Mouse (Mus musculus) neutrophil, adult 83 days (primary cell): Measurements from ENCODE around the gene S100a6. TPM values are rescaled to one million over a fixed set of nuclear protein-coding genes. Genes with fewer than 3 reads are reported as not detected.

Experiments used
- total RNA-seq, 2 experiments: library from RNA; stranded (reverse); gene quantifications; one replicate each; pipeline ENCODE4 v1.2.4; 2023

The S100a6 gene
- 1,000 to 10,000 TPM; 1,195 to 1,254 TPM for total RNA-seq

GRCm38 (mm10) chr3:90612728-90613291, at the start of gene S100a6:
S100a6 (plus strand) TSS chr3:90612882.

DNA sequence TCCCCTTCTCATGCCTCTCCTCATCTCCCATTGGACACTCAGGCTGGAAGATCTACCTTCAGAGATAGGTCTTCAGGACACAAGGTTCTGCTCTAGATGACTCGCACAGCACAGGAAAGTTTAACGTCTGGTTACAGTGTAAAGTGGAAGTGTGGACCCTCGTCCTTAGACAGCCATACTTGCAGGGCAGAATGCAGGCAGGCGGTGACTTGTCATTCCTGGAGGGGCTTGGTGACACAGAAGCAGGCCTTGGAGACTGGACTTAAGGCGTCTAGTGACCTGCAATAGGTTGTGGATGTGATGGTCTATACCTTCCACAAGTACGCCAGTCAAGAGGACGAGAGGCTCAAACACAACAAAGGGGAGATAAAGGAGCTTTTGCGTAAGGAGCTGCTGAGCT, 22.7 kb upstream of the S100a6 start, which contains the start of gene S100a2:
TSS of gene S100a2 (plus strand) at position 301 of the 400 bp plus-strand sequence.

DNA sequence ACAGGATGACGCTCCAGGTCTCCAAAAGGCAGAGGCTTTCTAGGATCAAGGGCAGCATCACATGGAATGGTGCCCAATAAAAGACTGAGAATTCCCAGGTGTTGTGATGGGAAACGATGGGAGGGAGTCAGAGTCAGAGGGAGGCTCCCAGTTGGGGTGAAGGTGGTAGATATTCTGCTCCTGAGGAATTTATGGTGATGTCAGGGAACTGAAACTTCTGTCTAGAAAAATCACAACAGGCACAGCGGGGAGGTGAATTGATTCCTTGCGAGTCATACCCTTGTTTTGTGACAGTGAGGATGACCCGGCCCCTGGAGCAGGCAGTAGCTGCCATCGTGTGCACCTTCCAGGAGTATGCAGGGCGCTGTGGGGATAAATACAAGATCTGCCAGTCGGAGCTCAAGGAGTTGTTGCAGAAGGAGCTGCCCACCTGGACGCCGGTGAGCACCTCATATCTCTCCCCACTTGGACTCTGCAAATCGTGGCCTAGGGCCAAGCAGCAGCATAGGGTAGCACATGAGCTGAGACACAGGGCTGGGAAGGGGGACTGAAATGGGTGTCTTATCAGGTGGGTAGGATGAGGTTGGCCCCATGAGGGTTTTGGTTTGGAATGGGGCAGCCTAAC, 11.1 kb upstream of the S100a6 start, which contains the start of gene Gm42674:
TSS of gene Gm42674 (plus strand) at position 419 of the 625 bp plus-strand sequence.

DNA sequence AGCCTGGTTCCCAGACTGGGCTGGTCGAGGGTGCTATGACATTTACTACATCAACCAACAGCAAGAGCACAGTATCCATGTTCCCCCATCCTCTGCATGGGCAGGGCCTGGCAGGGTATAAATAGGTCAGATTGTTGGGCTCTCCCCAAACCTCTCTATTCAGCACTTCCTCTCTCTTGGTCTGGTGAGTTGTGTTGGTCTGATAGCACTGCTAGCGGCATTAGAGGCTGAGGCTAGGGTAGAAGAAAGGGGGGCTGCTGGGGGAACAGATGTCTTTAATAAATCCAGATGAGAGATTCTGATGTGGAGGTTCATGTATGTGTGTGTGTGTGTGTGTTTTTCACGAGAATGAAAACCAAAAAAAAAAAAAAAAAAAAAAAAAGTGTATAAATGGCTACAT, 9.1 kb upstream of the S100a6 start, which contains the start of gene S100a4:
TSS of gene S100a4 (plus strand) at position 149 of the 400 bp plus-strand sequence.

GRCm38 (mm10) chr3:90608223-90608622, 4.5 kb upstream of the S100a6 start, which contains the start of gene S100a5:
S100a5 (plus strand) TSS chr3:90608523.

GRCm38 (mm10) chr3:90653717-90654116, 41.0 kb downstream of the S100a6 start, which contains the start of gene S100a7a:
S100a7a (plus strand) TSS chr3:90654017.

DNA sequence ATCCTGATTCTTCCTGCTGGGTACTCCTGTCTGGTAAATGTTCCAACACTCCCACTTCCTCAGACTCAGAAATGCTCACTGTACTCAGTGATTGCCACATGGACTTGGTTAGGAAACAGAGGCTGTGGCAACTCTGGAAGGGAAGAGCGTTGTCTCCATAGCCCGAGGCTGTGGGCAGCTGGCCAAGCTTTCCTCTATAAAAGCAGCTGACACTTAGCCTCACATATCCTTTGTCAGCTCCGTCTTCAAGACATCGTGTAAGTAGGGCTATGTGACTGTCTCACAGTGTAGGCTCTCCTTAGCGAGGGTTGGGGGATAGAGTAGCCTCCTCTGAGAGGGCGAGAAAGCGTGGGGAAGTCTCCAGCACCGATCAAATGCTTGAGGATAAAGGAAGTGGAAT, 56.2 kb downstream of the S100a6 start, which contains the start of gene S100a8:
TSS of gene S100a8 (plus strand) at position 133 of the 400 bp plus-strand sequence.

Other genes starting within 250 kb of the S100a6 start
- 1 to 10 TPM; 1.4 to 2.5 TPM for gene Slc27a3, start 222.9 kb upstream of the S100a6 start, total RNA-seq
- 10 to 100 TPM; 43.1 to 53.5 TPM for gene Ints3, start 179.3 kb upstream of the S100a6 start, total RNA-seq
- gene Npr1, start 147.0 kb upstream of the S100a6 start, total RNA-seq: under 1 TPM; 0.15 to 0.53 TPM
- gene Ilf2, start 136.8 kb upstream of the S100a6 start, total RNA-seq: 10 to 100 TPM; 50.7 to 54.7 TPM
- 10 to 100 TPM; 28.2 to 32.1 TPM for gene Snapin, start 121.8 kb upstream of the S100a6 start, total RNA-seq
- gene Chtop, start 103.4 kb upstream of the S100a6 start, total RNA-seq: 10 to 100 TPM; 70.6 to 81.8 TPM
- 10 to 100 TPM; 23.2 to 23.6 TPM for gene S100a1, start 98.5 kb upstream of the S100a6 start, total RNA-seq
- gene S100a13, start 98.4 kb upstream of the S100a6 start, total RNA-seq: 10 to 100 TPM; 36.7 to 40.7 TPM
- under 1 TPM in 1 of 2 experiments, not detected in 1; 0.40 TPM for gene S100a14, start 86.0 kb upstream of the S100a6 start, total RNA-seq
- under 1 TPM in 1 of 2 experiments, not detected in 1; 0.39 TPM for gene S100a16, start 75.6 kb upstream of the S100a6 start, total RNA-seq
- gene S100a3, start 52.3 kb upstream of the S100a6 start, total RNA-seq: 1 to 10 TPM; 5.9 to 6.6 TPM
- 1 to 10 TPM in 1 of 2 experiments, not detected in 1; 2.9 TPM for gene S100a2, start 22.6 kb upstream of the S100a6 start, total RNA-seq
- gene Gm42674, start 11.0 kb upstream of the S100a6 start, total RNA-seq: not detected
- 100 to 1,000 TPM; 351 to 397 TPM for gene S100a4, start 9.1 kb upstream of the S100a6 start, total RNA-seq
- gene S100a5, start 4.4 kb upstream of the S100a6 start, total RNA-seq: not detected
- 1 to 10 TPM; 1.6 to 2.2 TPM for gene S100a7a, start 41.1 kb downstream of the S100a6 start, total RNA-seq
- over 10,000 TPM; 45,493 to 45,678 TPM for gene S100a8, start 56.1 kb downstream of the S100a6 start, total RNA-seq
- gene S100a9, start 82.8 kb downstream of the S100a6 start, total RNA-seq: over 10,000 TPM; 54,611 to 54,778 TPM
- gene Pglyrp4, start 114.0 kb downstream of the S100a6 start, total RNA-seq: 1 to 10 TPM in 1 of 2 experiments, under 1 TPM in 1; 0.71 to 1.4 TPM
- gene Gm5849, start 165.0 kb downstream of the S100a6 start, total RNA-seq: not detected